Mouse (Mus musculus): ENCODE data around the gene Rab1b.

DNA sequence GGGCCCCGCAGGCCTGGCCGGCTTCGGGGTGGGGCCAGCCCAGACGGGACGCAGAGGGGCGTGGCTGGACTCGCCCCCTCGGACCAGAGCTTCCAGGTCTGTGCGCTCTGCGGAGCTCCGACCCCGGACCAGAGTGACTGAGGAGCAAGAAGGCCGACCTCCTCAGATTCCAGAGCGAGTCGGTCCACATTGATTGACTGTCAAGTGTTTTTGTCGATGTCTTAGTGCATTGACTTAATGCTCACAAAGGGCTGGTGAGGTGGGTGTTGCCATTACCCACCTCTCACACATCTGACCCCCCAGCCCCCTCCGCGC lies 11.5 kb upstream of the Rab1b start, which contains the start of gene Klc2:
- TF ChIP-seq CTCF (IDR thresholded peaks at IDR 0.05; ENCODE audit: borderline replicate concordance, control insufficient read depth, extremely low read depth, insufficient read depth, low read length, poor library complexity) = no peak
- no peak for TF ChIP-seq POLR2A (IDR thresholded peaks at IDR 0.05; ENCODE audit: control insufficient read depth, extremely low read depth, insufficient read depth, low read length, poor library complexity)
